8 mouse cellular contexts compared by ENCODE assay signal in genomic region chr16:17889689-17890341, GRCm38 (mm10). TPM values are rescaled to one million over a fixed set of nuclear protein-coding genes. Genes with fewer than 3 reads are reported as not detected.
A peak's percentile ranks its signal among the peaks of the same experiment; 100 is the strongest.
DNase-seq lines count a peak whose midpoint lies in the region; ATAC-seq and TF ChIP-seq lines count a peak whose summit lies in the region.

No protein-coding gene starts in this region.

- intact Hi-C loops in heart, postnatal 10 days (cut with DNase I) = no loop called here

- TF ChIP-seq CTCF in heart, postnatal 0 days (IDR thresholded peaks at IDR 0.05; ENCODE audit: low read depth) = no peak

- peak overlapping the region; percentile 87 for H3K4me2 ChIP-seq in heart, postnatal 0 days (ENCODE audit: low read depth, low read length)
- peak overlapping the region; percentile 93 for H3K4me2 ChIP-seq in hindbrain, embryonic 13.5 days
- peak overlapping the region; percentile 93 for H3K4me2 ChIP-seq in midbrain, embryonic 14.5 days (ENCODE audit: low read length)

- WGBS in heart, postnatal 0 days = 82% methylated on average over 6 of the region's 6 CpGs
- WGBS in hindbrain, embryonic 13.5 days = 84% methylated on average over 6 of the region's 6 CpGs
- WGBS in midbrain, embryonic 14.5 days = 83% methylated on average over 6 of the region's 6 CpGs

- no peak for TF ChIP-seq EP300 in heart, postnatal 0 days (IDR thresholded peaks at IDR 0.05; ENCODE audit: low read depth)

- DNase-seq in heart, postnatal 0 days (ENCODE audit: low spot score) = no peak
- no peak for DNase-seq in heart, postnatal 10 days
- peak; percentile 45 to 56 for DNase-seq in cerebellum, postnatal 14 days
- no peak for DNase-seq in midbrain, embryonic 14.5 days
- no peak for DNase-seq in retina, postnatal 1 day
- no peak for DNase-seq in layer of hippocampus, adult 18-20 months (ENCODE audit: low spot score in 2 of 2)
- DNase-seq in thymus, postnatal 25 days = no peak

- H3K9ac ChIP-seq in heart, postnatal 0 days (replicated peaks; ENCODE audit: low read depth, low read length) = no peak overlapping the region
- H3K9ac ChIP-seq in hindbrain, embryonic 13.5 days = peak overlapping the region; percentile 99
- peak overlapping the region; percentile 99 for H3K9ac ChIP-seq in midbrain, embryonic 14.5 days (replicated peaks; ENCODE audit: low read length)

- H3K27me3 ChIP-seq in heart, postnatal 0 days (ENCODE audit: control insufficient read depth, insufficient read depth, low read length) = no peaks in the 10 kb centered on the region
- H3K27me3 ChIP-seq in hindbrain, embryonic 13.5 days = no peaks in the 10 kb centered on the region
- no peaks in the 10 kb centered on the region for H3K27me3 ChIP-seq in midbrain, embryonic 14.5 days (ENCODE audit: control insufficient read depth, insufficient read depth, low read length)

- H3K4me1 ChIP-seq in heart, postnatal 0 days (ENCODE audit: control insufficient read depth, insufficient read depth) = peaks cover 24% of the 10 kb centered on the region
- peaks cover 45% of the 10 kb centered on the region for H3K4me1 ChIP-seq in hindbrain, embryonic 13.5 days (replicated peaks)
- peaks cover 17% of the 10 kb centered on the region for H3K4me1 ChIP-seq in midbrain, embryonic 14.5 days (ENCODE audit: control insufficient read depth, insufficient read depth, low read length)

- H3K27ac ChIP-seq in heart, postnatal 0 days (ENCODE audit: low read depth) = no peak overlapping the region
- H3K27ac ChIP-seq in hindbrain, embryonic 13.5 days = no peak overlapping the region
- no peak overlapping the region for H3K27ac ChIP-seq in midbrain, embryonic 14.5 days (replicated peaks; ENCODE audit: low read depth, low read length)

- peak overlapping the region; percentile 85; the same call in 1 of the 2 replicates for H3K4me3 ChIP-seq in heart, postnatal 0 days (ENCODE audit: low read depth, low read length)
- peak overlapping the region; percentile 80 for H3K4me3 ChIP-seq in hindbrain, embryonic 13.5 days
- peak overlapping the region; percentile 92 for H3K4me3 ChIP-seq in midbrain, embryonic 14.5 days (replicated peaks; ENCODE audit: low read depth, low read length)

- ATAC-seq in heart, postnatal 0 days (ENCODE audit: insufficient read depth, low read depth) = no peak
- no peak for ATAC-seq in hindbrain, embryonic 13.5 days (ENCODE audit: low FRiP score)
- ATAC-seq in midbrain, embryonic 14.5 days (ENCODE audit: low FRiP score, low TSS enrichment) = no peak

- peaks cover 4% of the 10 kb centered on the region; the same call in 1 of the 2 replicates for H3K36me3 ChIP-seq in heart, postnatal 0 days (replicated peaks; ENCODE audit: control insufficient read depth, insufficient read depth, low read length)
- no peaks in the 10 kb centered on the region; the same call in 1 of the 2 replicates for H3K36me3 ChIP-seq in hindbrain, embryonic 13.5 days
- H3K36me3 ChIP-seq in midbrain, embryonic 14.5 days (ENCODE audit: control insufficient read depth, insufficient read depth, low read length) = no peaks in the 10 kb centered on the region

- no peaks in the 10 kb centered on the region for H3K9me3 ChIP-seq in heart, postnatal 0 days (replicated peaks; ENCODE audit: control insufficient read depth, low read length)
- H3K9me3 ChIP-seq in hindbrain, embryonic 13.5 days = no peaks in the 10 kb centered on the region
- no peaks in the 10 kb centered on the region for H3K9me3 ChIP-seq in midbrain, embryonic 14.5 days (ENCODE audit: control insufficient read depth, low read length)

RNA-seq across cellular contexts. Expression of gene Gm20518, which starts 1.7 kb away (rescaled TPM):
- total RNA-seq in heart, postnatal 0 days (2014; rRNA removed; ENCODE audit: low replicate concordance) = not detected in 2 replicates
- 0.05 and 0.07 TPM in 2 replicates for polyA plus RNA-seq in heart, postnatal 0 days (2015; fragmentation: Nextera tagmentation; extraction: Ambion mirVana)
- under 1 TPM; 0.17 to 0.19 TPM for total RNA-seq in heart, postnatal 10 days (2021)
- 0.63 and 0.65 TPM in 2 replicates for polyA plus RNA-seq in hindbrain, embryonic 13.5 days (2015; fragmentation: Nextera tagmentation; extraction: Ambion mirVana)
- polyA plus RNA-seq in midbrain, embryonic 14.5 days (2014; fragmentation: Nextera tagmentation; extraction: Ambion mirVana) = 0.54 and 0.55 TPM in 2 replicates
- 1 to 10 TPM; 1.9 to 2.3 TPM for total RNA-seq in layer of hippocampus, adult 18-20 months (2021)

RNA-seq across cellular contexts. Expression of gene Tssk1, which starts 4.2 kb away (rescaled TPM):
- not detected in 2 replicates for total RNA-seq in heart, postnatal 0 days (2014; rRNA removed; ENCODE audit: low replicate concordance)
- 0.08 and 0.14 TPM in 2 replicates for polyA plus RNA-seq in heart, postnatal 0 days (2015; fragmentation: Nextera tagmentation; extraction: Ambion mirVana)
- under 1 TPM in 1 of 2 experiments, not detected in 1; 0.07 TPM for total RNA-seq in heart, postnatal 10 days (2021)
- 0.05 and 0.10 TPM in 2 replicates for polyA plus RNA-seq in hindbrain, embryonic 13.5 days (2015; fragmentation: Nextera tagmentation; extraction: Ambion mirVana)
- polyA plus RNA-seq in midbrain, embryonic 14.5 days (2014; fragmentation: Nextera tagmentation; extraction: Ambion mirVana) = 0.08 and 0.09 TPM in 2 replicates
- total RNA-seq in layer of hippocampus, adult 18-20 months (2021) = not detected

RNA-seq across cellular contexts. Expression of gene Dgcr2, which starts 8.5 kb away (rescaled TPM):
- total RNA-seq in heart, postnatal 0 days (2014; rRNA removed; ENCODE audit: low replicate concordance) = 61.8 and 78.5 TPM in 2 replicates
- 30.4 and 31.9 TPM in 2 replicates for polyA plus RNA-seq in heart, postnatal 0 days (2015; fragmentation: Nextera tagmentation; extraction: Ambion mirVana)
- 10 to 100 TPM; 50.8 to 52.7 TPM for total RNA-seq in heart, postnatal 10 days (2021)
- 94.0 and 101 TPM in 2 replicates for polyA plus RNA-seq in hindbrain, embryonic 13.5 days (2015; fragmentation: Nextera tagmentation; extraction: Ambion mirVana)
- polyA plus RNA-seq in midbrain, embryonic 14.5 days (2014; fragmentation: Nextera tagmentation; extraction: Ambion mirVana) = 104 and 108 TPM in 2 replicates
- total RNA-seq in layer of hippocampus, adult 18-20 months (2021) = 100 to 1,000 TPM; 102 to 106 TPM

RNA-seq across cellular contexts. Expression of gene Tssk2, which starts 8.6 kb away (rescaled TPM):
- not detected in 2 replicates for total RNA-seq in heart, postnatal 0 days (2014; rRNA removed; ENCODE audit: low replicate concordance)
- not detected in 2 replicates for polyA plus RNA-seq in heart, postnatal 0 days (2015; fragmentation: Nextera tagmentation; extraction: Ambion mirVana)
- total RNA-seq in heart, postnatal 10 days (2021) = not detected
- polyA plus RNA-seq in hindbrain, embryonic 13.5 days (2015; fragmentation: Nextera tagmentation; extraction: Ambion mirVana) = not detected in 2 replicates
- not detected in 2 replicates for polyA plus RNA-seq in midbrain, embryonic 14.5 days (2014; fragmentation: Nextera tagmentation; extraction: Ambion mirVana)
- not detected for total RNA-seq in layer of hippocampus, adult 18-20 months (2021)

RNA-seq across cellular contexts. Expression of gene Ess2, which starts 21.3 kb away (rescaled TPM):
- 25.4 and 28.3 TPM in 2 replicates for total RNA-seq in heart, postnatal 0 days (2014; rRNA removed; ENCODE audit: low replicate concordance)
- 18.5 and 19.4 TPM in 2 replicates for polyA plus RNA-seq in heart, postnatal 0 days (2015; fragmentation: Nextera tagmentation; extraction: Ambion mirVana)
- 10 to 100 TPM; 16.3 to 16.5 TPM for total RNA-seq in heart, postnatal 10 days (2021)
- polyA plus RNA-seq in hindbrain, embryonic 13.5 days (2015; fragmentation: Nextera tagmentation; extraction: Ambion mirVana) = 47.8 and 53.9 TPM in 2 replicates
- 44.1 and 44.6 TPM in 2 replicates for polyA plus RNA-seq in midbrain, embryonic 14.5 days (2014; fragmentation: Nextera tagmentation; extraction: Ambion mirVana)
- total RNA-seq in layer of hippocampus, adult 18-20 months (2021) = 10 to 100 TPM; 27.6 to 28.6 TPM

Comparison
In these comparisons a context has a peak if more than half of its experiments do, and no peak if none do; other contexts are left out.
1. DNase-seq: peak in cerebellum, postnatal 14 days (2 of 2); none in heart, postnatal 0 days (single experiment), heart, postnatal 10 days (0 of 2), midbrain, embryonic 14.5 days (single experiment), retina, postnatal 1 day (single experiment), layer of hippocampus, adult 18-20 months (0 of 2) and thymus, postnatal 25 days (single experiment).
2. Peak in every context shown above with its lines, with median percentiles within 50 percentile points of each other: H3K4me2 ChIP-seq and H3K4me3 ChIP-seq.